Mouse (Mus musculus) forebrain, embryonic 14.5 days (tissue): ENCODE measurements at regions not wholly inside any gene's neighbourhood (a gene's known extent, or its start where the extent isn't known, plus 50 kb on each side); places are given as distances from the start of the nearest gene placed in this dataset.

Experiments
- ATAC-seq: fragments of 200-750 bp; cut with Nextera tagmentation; 2 replicates; pipeline ENCODE4 v1.8.0; 2017; ENCODE audit warnings: mild to moderate bottlenecking, moderate library complexity
- DNase-seq: peaks from one replicate; pipeline ENCODE4 v3.0.0-alpha.2; 2015; ENCODE audit warnings: low spot score
- H3K27ac ChIP-seq: fragments of 300-500 bp; sonication (generic); 2 replicates; pipeline ENCODE4 v1.5.1; 2014; ENCODE audit warnings: low read depth, mild to moderate bottlenecking, control low read depth, low read length, moderate library complexity
- H3K27me3 ChIP-seq: fragments of 300-500 bp; sonication (generic); replicated peaks from 2 replicates; pipeline ENCODE4 v1.6.1; 2014; ENCODE audit warnings: low read length, control low read depth, mixed read lengths; ENCODE audit not compliant: control insufficient read depth, insufficient read depth
- H3K36me3 ChIP-seq: fragments of 300-500 bp; sonication (generic); 2 replicates; pipeline ENCODE4 v1.6.1; 2014; ENCODE audit warnings: low read length, control low read depth; ENCODE audit not compliant: control insufficient read depth, insufficient read depth
- H3K4me1 ChIP-seq: fragments of 300-500 bp; sonication (generic); 2 replicates; pipeline ENCODE4 v1.6.1; 2014; ENCODE audit warnings: antibody characterized with exemption, low read length, control low read depth; ENCODE audit not compliant: control insufficient read depth, insufficient read depth
- H3K4me2 ChIP-seq: fragments of 300-500 bp; sonication (generic); 2 replicates; pipeline ENCODE4 v1.6.1; 2014; ENCODE audit warnings: mild to moderate bottlenecking, control low read depth, low read length
- H3K4me3 ChIP-seq: fragments of 300-500 bp; sonication (generic); 2 replicates; pipeline ENCODE4 v1.5.1; 2014; ENCODE audit warnings: low read depth, low read length, control low read depth
- H3K9ac ChIP-seq: fragments of 300-500 bp; sonication (generic); 2 replicates; pipeline ENCODE4 v1.6.1; 2014; ENCODE audit warnings: mild to moderate bottlenecking, low read length, control low read depth, moderate library complexity
- H3K9me3 ChIP-seq: fragments of 300-500 bp; sonication (generic); replicated peaks from 2 replicates; pipeline ENCODE4 v1.6.1; 2016; ENCODE audit warnings: low read length, control low read depth, mixed read lengths; ENCODE audit not compliant: control insufficient read depth
- whole genome bisulfite sequencing: fragments of 180-500 bp; shearing (Covaris S2); extraction: QIAGEN DNeasy Blood & Tissue Kit; methylation state at CpG from one replicate; pipeline ENCODE4 v1.1.7; 2014; 5-methylcytosine and 5-hydroxymethylcytosine counted together

DNA sequence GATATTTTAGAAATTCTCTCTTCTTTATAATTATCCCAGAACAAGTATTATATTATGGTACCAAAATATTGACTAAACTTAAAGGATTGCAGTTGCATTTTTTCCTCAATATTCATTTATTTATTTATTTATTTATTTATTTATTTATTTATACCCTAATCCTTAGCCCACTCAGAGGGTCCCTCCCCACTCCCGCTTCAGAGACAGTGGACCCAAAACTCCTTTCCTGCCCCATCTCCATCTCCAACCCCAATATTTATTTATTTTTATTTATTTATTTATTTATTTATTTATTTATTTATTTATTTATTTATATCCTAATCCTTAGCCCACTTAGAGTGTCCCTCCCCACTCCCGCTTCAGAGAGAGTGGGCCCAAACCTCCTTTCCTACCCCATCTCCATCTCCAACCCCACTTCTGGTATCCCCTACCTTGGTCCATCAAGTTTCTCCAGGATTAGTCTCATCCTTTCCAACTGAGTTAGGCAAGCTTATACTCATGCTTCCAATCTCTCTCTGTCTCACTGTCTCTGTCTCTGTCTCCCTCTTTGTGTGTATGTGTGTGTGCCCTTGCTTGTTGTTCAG, 1340.8 kb downstream of the Cntnap5b start:
- Histone ChIP-seq H3K27me3 (no peaks in the 10 kb centered on the region), H3K4me3 (no peak overlapping the region), H3K4me1 (no peaks in the 10 kb centered on the region), H3K9ac (no peak overlapping the region), H3K36me3 (no peaks in the 10 kb centered on the region), H3K9me3 (no peaks in the 10 kb centered on the region), H3K27ac (no peak overlapping the region), H3K4me2 (no peak overlapping the region)
- no peak for DNase-seq
- 100% methylated on average over 2 of the region's 2 CpGs for whole genome bisulfite sequencing
- no peak for ATAC-seq

DNA sequence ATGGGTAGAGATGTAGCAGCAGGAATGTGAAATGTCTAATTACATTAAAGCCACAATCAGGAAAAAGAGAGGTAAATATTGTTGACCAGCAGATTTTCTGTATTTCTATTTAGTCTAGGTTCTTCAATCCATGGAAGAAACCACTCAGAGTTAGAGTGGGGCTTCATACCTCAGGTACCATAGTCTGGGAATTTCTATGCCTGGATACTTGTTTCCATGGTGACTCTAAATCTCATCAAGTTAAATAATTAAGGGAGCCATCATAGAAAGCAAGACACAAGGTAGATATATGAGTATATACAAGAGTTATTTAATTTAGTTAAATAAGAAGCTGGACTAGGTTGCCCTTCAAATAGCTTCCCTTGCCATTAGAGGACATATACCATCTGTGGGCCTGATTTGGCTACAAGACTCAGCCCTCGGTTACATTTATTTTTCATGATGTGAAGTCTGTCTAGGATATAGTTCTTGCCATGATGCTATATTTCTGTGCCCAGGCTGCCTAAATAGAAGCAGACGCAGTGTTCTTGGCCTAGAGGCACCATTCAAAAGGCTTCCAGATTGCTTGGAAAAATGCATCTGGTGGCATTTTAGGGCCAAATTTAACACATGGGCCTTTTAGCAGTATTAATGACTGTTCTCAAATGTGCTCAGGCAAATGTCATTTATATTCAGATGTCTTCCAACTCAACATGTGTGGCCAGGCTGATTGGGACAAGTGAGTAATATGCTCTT, 1349.7 kb downstream of the Cntnap5b start:
- DNase-seq: peak; percentile 56
- Histone ChIP-seq H3K27ac (no peak overlapping the region), H3K4me1 (no peaks in the 10 kb centered on the region), H3K4me3 (no peak overlapping the region), H3K27me3 (no peaks in the 10 kb centered on the region), H3K9ac (no peak overlapping the region), H3K4me2 (no peak overlapping the region), H3K36me3 (no peaks in the 10 kb centered on the region), H3K9me3 (no peaks in the 10 kb centered on the region)
- peak; percentile 37; the same call in 1 of the 2 replicates for ATAC-seq
- 78% methylated on average over 2 of the region's 2 CpGs for WGBS

DNA sequence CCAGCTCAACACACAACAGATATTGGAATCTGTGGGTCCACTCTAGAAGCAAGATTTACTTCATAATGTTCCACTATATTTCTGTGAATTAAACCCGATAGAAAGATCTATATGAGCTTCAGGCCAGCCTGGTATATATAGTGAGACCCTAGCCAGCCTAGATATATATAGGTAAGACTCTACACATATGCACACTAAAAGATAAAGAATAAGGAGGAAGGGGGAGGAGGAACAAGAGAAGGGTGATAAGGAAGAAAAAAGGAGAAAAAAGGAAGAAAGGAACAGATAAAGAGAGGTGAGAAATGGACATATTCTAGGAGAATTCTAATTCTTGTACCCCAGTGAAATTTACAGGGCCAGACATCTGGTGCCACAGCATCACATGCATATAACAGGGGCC, 1354.7 kb downstream of the Cntnap5b start:
- Histone ChIP-seq H3K4me1 (no peaks in the 10 kb centered on the region), H3K27ac (no peak overlapping the region), H3K9ac (no peak overlapping the region), H3K4me2 (no peak overlapping the region), H3K9me3 (no peaks in the 10 kb centered on the region), H3K4me3 (no peak overlapping the region), H3K36me3 (no peaks in the 10 kb centered on the region), H3K27me3 (no peaks in the 10 kb centered on the region)
- no peak for ATAC-seq
- WGBS: 94% methylated on average over 1 of the region's 1 CpGs
- DNase-seq: no peak

DNA sequence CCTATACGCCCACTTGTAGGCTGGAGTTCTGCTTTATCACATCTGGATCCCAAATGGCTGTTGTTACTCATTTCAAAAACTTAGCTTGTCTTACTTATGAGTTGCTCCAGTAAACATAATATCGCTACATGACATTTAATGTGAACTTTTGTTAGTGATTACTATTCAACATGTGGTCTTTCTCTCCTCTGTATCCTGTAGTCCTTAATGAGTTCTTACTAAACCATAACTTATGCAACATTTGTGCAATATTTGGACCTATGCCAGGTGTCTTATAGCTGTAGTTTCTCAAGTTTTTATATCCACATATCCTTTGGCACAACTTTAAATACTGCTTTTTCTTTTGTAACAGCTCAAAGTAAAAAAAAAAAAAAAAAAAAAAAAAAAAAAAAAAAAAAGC, 1394.1 kb downstream of the Cntnap5b start:
- 89% methylated on average over 2 of the region's 2 CpGs for WGBS
- no peaks in the 10 kb centered on the region for H3K36me3 ChIP-seq
- no peak for ATAC-seq
- no peak overlapping the region for H3K4me3 ChIP-seq
- no peaks in the 10 kb centered on the region for H3K9me3 ChIP-seq
- no peaks in the 10 kb centered on the region for H3K4me1 ChIP-seq
- no peak overlapping the region for H3K4me2 ChIP-seq
- DNase-seq: no peak
- H3K27ac ChIP-seq: no peak overlapping the region
- H3K9ac ChIP-seq: no peak overlapping the region
- no peaks in the 10 kb centered on the region for H3K27me3 ChIP-seq
